Mouse (Mus musculus) midbrain, postnatal 0 days (tissue): ENCODE measurements at regions not wholly inside any gene's neighbourhood (a gene's known extent, or its start where the extent isn't known, plus 50 kb on each side); places are given as distances from the start of the nearest gene placed in this dataset.

ENCODE experiments used
- ATAC-seq: fragments of 200-750 bp; cut with Nextera tagmentation; 2 replicates; pipeline ENCODE4 v1.8.0; 2017; ENCODE audit warnings: moderate number of reproducible peaks, mild to moderate bottlenecking, moderate TSS enrichment, moderate library complexity; ENCODE audit not compliant: low FRiP score
- DNase-seq: peaks from one replicate; pipeline ENCODE4 v3.0.0-alpha.2; 2015; ENCODE audit warnings: low spot score
- H3K27ac ChIP-seq: fragments of 300-500 bp; sonication (generic); 2 replicates; pipeline ENCODE4 v1.5.1; 2014; ENCODE audit warnings: low read depth, mild to moderate bottlenecking, low read length, mixed read lengths
- H3K27me3 ChIP-seq: fragments of 300-500 bp; sonication (generic); 2 replicates; pipeline ENCODE4 v1.6.1; 2014; ENCODE audit warnings: low read length, control low read depth, mixed read lengths; ENCODE audit not compliant: insufficient read depth
- H3K36me3 ChIP-seq: fragments of 300-500 bp; sonication (generic); 2 replicates; pipeline ENCODE4 v1.6.1; 2014; ENCODE audit warnings: low read length, control low read depth, mixed read lengths; ENCODE audit not compliant: insufficient read depth
- H3K4me1 ChIP-seq: fragments of 300-500 bp; sonication (generic); 2 replicates; pipeline ENCODE4 v1.6.1; 2014; ENCODE audit warnings: mild to moderate bottlenecking, control low read depth, antibody characterized with exemption, low read length, mixed read lengths; ENCODE audit not compliant: insufficient read depth
- H3K4me2 ChIP-seq: fragments of 300-500 bp; sonication (generic); 2 replicates; pipeline ENCODE4 v1.6.1; 2014; ENCODE audit warnings: low read depth, mild to moderate bottlenecking, low read length, mixed read lengths; ENCODE audit not compliant: poor library complexity, severe bottlenecking
- H3K4me3 ChIP-seq: fragments of 300-500 bp; sonication (generic); 2 replicates; pipeline ENCODE4 v1.5.1; 2014; ENCODE audit warnings: low read depth, mild to moderate bottlenecking, low read length, moderate library complexity
- H3K9ac ChIP-seq: fragments of 300-500 bp; sonication (generic); replicated peaks from 2 replicates; pipeline ENCODE4 v1.6.1; 2014; ENCODE audit warnings: mild to moderate bottlenecking, low read length, moderate library complexity, mixed read lengths; ENCODE audit not compliant: poor library complexity, severe bottlenecking
- H3K9me3 ChIP-seq: fragments of 300-500 bp; sonication (generic); 2 replicates; pipeline ENCODE4 v1.6.1; 2016; ENCODE audit warnings: low read length, control low read depth
- CTCF ChIP-seq: IDR thresholded peaks from 2 replicates; pipeline ENCODE4 v1.5.1; 2016; ENCODE audit warnings: antibody characterized with exemption, mild to moderate bottlenecking
- WGBS: fragments of 180-500 bp; shearing (Covaris S2); extraction: QIAGEN DNeasy Blood & Tissue Kit; methylation state at CpG from one replicate; pipeline ENCODE4 v1.1.7; 2014; 5-methylcytosine and 5-hydroxymethylcytosine counted together

GRCm38 (mm10) chr1:66099562-66100444, 75.3 kb upstream of the Map2 start:
- H3K9me3 ChIP-seq = no peaks in the 10 kb centered on the region
- no peak overlapping the region for H3K4me2 ChIP-seq
- WGBS = 84% methylated on average over 5 of the region's 5 CpGs
- no peaks in the 10 kb centered on the region for H3K4me1 ChIP-seq
- no peak overlapping the region for H3K9ac ChIP-seq
- H3K27ac ChIP-seq = no peak overlapping the region
- H3K36me3 ChIP-seq = no peaks in the 10 kb centered on the region
- DNase-seq (peak; percentile 56), ATAC-seq (peak; percentile 87)
- no peaks in the 10 kb centered on the region for H3K27me3 ChIP-seq
- TF ChIP-seq CTCF = peak; percentile 90
- H3K4me3 ChIP-seq = no peak overlapping the region

GRCm38 (mm10) chr1:66101419-66101818, 73.7 kb upstream of the Map2 start:
- H3K27me3 ChIP-seq = no peaks in the 10 kb centered on the region
- H3K36me3 ChIP-seq = no peaks in the 10 kb centered on the region
- H3K9ac ChIP-seq = no peak overlapping the region
- no peak overlapping the region for H3K4me2 ChIP-seq
- no peaks in the 10 kb centered on the region for H3K9me3 ChIP-seq
- TF ChIP-seq CTCF = no peak
- no peaks in the 10 kb centered on the region for H3K4me1 ChIP-seq
- 30% methylated on average over 2 of the region's 2 CpGs for WGBS
- DNase-seq = no peak
- ATAC-seq = no peak
- no peak overlapping the region for H3K27ac ChIP-seq
- H3K4me3 ChIP-seq = no peak overlapping the region

- TF ChIP-seq CTCF = peak; percentile 83
- Histone ChIP-seq H3K27me3 (no peaks in the 10 kb centered on the region), H3K4me2 (no peak overlapping the region), H3K4me3 (no peak overlapping the region), H3K36me3 (no peaks in the 10 kb centered on the region), H3K27ac (no peak overlapping the region), H3K9ac (no peak overlapping the region), H3K9me3 (no peaks in the 10 kb centered on the region), H3K4me1 (no peaks in the 10 kb centered on the region)
- ATAC-seq (no peak), DNase-seq (peak; percentile 40)
- 50% methylated on average over 1 of the region's 1 CpGs for WGBS
Measured at GRCm38 (mm10) chr1:66104493-66104892, 70.6 kb upstream of the Map2 start.

GRCm38 (mm10) chr1:66105206-66105605, 69.9 kb upstream of the Map2 start:
- no peak overlapping the region for H3K4me2 ChIP-seq
- no peak overlapping the region for H3K9ac ChIP-seq
- H3K9me3 ChIP-seq = no peaks in the 10 kb centered on the region
- H3K4me1 ChIP-seq = no peaks in the 10 kb centered on the region
- H3K4me3 ChIP-seq = no peak overlapping the region
- DNase-seq (no peak), ATAC-seq (no peak)
- no peak for TF ChIP-seq CTCF
- WGBS = 73% methylated on average over 4 of the region's 5 CpGs
- H3K27me3 ChIP-seq = no peaks in the 10 kb centered on the region
- no peak overlapping the region for H3K27ac ChIP-seq
- H3K36me3 ChIP-seq = no peaks in the 10 kb centered on the region

- Histone ChIP-seq H3K36me3 (no peaks in the 10 kb centered on the region), H3K9me3 (no peaks in the 10 kb centered on the region), H3K27ac (no peak overlapping the region), H3K4me1 (no peaks in the 10 kb centered on the region), H3K4me3 (no peak overlapping the region), H3K4me2 (no peak overlapping the region), H3K9ac (no peak overlapping the region), H3K27me3 (no peaks in the 10 kb centered on the region)
- TF ChIP-seq CTCF = no peak
- ATAC-seq (no peak), DNase-seq (no peak)
- WGBS = 75% methylated on average over 3 of the region's 3 CpGs
Measured at GRCm38 (mm10) chr1:66108051-66108450, 67.0 kb upstream of the Map2 start.

- DNase-seq (no peak), ATAC-seq (no peak)
- H3K9ac ChIP-seq = no peak overlapping the region
- no peaks in the 10 kb centered on the region for H3K4me1 ChIP-seq
- H3K27me3 ChIP-seq = no peaks in the 10 kb centered on the region
- no peak overlapping the region for H3K4me2 ChIP-seq
- no peak overlapping the region for H3K27ac ChIP-seq
- TF ChIP-seq CTCF = no peak
- no peaks in the 10 kb centered on the region for H3K9me3 ChIP-seq
- no peaks in the 10 kb centered on the region for H3K36me3 ChIP-seq
- H3K4me3 ChIP-seq = no peak overlapping the region
- WGBS = 63% methylated on average over 1 of the region's 1 CpGs
Measured at GRCm38 (mm10) chr1:66113916-66114315, 61.2 kb upstream of the Map2 start.
